In the genomic region with DNA sequence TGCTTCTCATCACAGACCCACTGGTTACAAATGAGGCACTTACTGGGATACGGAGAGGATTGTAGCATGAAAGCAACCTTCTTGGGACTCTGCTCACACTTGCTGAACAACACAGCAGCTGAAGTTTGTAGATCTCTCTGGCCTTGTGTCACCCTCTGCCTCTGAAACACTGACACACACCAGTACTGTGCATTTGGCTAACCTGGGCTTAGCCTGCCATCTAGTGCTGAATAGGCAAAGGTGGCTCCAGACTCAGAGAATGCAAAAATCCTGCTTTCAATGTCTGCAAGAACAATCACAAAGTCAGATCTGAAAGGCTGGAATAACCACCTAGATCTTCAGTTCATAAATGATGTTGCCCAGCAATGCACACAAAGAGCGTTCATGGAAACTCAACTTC, we compare ENCODE assay signal across 15 mouse cellular contexts. TPM values are rescaled to one million over a fixed set of nuclear protein-coding genes. Genes with fewer than 3 reads are reported as not detected.
A peak's percentile ranks its signal among the peaks of the same experiment; 100 is the strongest.
DNase-seq lines count a peak whose midpoint lies in the region; ATAC-seq lines count a peak whose summit lies in the region.
"Not testable (repeated sequence)": the region's sequence is repeated elsewhere in the genome, so short reads cannot be mapped to it uniquely, and the experiment has no call there.
"Had no signal": no experiment of that assay in that cellular context is flagged by ENCODE, and none has a peak within 500 bp of the region (broad histone marks: within the 10 kb centered on the region; RNA-seq: fewer than 3 reads in every experiment).

No protein-coding gene starts in this region.

- DNase-seq in Muller cell, postnatal 12 days (ENCODE audit: inconsistent ontology term): peak; percentile 11
- DNase-seq in frontal cortex, postnatal 10 days (ENCODE audit: low spot score in 2 of 2): peak; percentile 16 to 22
- peak; percentile 21 for DNase-seq in layer of hippocampus, adult 9-10 months (ENCODE audit: low spot score)
- peak; percentile 2 for DNase-seq in left cerebral cortex, postnatal 4 days
- peak; percentile 7 for DNase-seq in retina, embryonic 14.5 days (ENCODE audit: low spot score)

- H3K4me3 ChIP-seq in hindbrain, embryonic 16.5 days (ENCODE audit: low read length): not testable (repeated sequence)

- peak; percentile 74; the same call in 1 of the 2 replicates for ATAC-seq in common myeloid progenitor, adult 5-6 weeks (replicated peaks; ENCODE audit: low read depth, poor library complexity, severe bottlenecking)
- ATAC-seq in hindbrain, embryonic 16.5 days: peak; percentile 87

- not testable (repeated sequence) for H3K27ac ChIP-seq in hindbrain, embryonic 16.5 days (ENCODE audit: low read depth, low read length)

- not testable (repeated sequence) for H3K36me3 ChIP-seq in hindbrain, embryonic 16.5 days (ENCODE audit: control insufficient read depth, insufficient read depth, low read length)

- not testable (repeated sequence) for H3K4me2 ChIP-seq in hindbrain, embryonic 16.5 days (ENCODE audit: low read length)

- H3K4me1 ChIP-seq in hindbrain, embryonic 16.5 days (ENCODE audit: control insufficient read depth, insufficient read depth, low read depth, low read length): not testable (repeated sequence)

- not testable (repeated sequence) for H3K9me3 ChIP-seq in hindbrain, embryonic 16.5 days (ENCODE audit: control insufficient read depth, low read length)

- intact Hi-C loops in left cerebral cortex, postnatal 4 days (cut with DNase I): not testable (repeated sequence)

- not testable (repeated sequence) for H3K9ac ChIP-seq in hindbrain, embryonic 16.5 days (ENCODE audit: low read depth, low read length)

- H3K27me3 ChIP-seq in hindbrain, embryonic 16.5 days (replicated peaks; ENCODE audit: control insufficient read depth, insufficient read depth, low read length): not testable (repeated sequence)

- WGBS in hindbrain, embryonic 16.5 days: 93% methylated on average over 2 of the region's 2 CpGs

RNA-seq across cellular contexts. Expression of gene Olfr1381, which starts 6.6 kb away (rescaled TPM):
- total RNA-seq in common myeloid progenitor, adult 5-6 weeks (2017): not detected in 2 replicates
- not detected in 2 replicates for polyA plus RNA-seq in hindbrain, embryonic 16.5 days (2015; fragmentation: Nextera tagmentation; extraction: Ambion mirVana)
- total RNA-seq in left cerebral cortex, postnatal 4 days (2021): not detected
- total RNA-seq: ES-E14; gastrocnemius, postnatal 36 days had no signal
- polyA plus RNA-seq: embryonic facial prominence, embryonic 14.5 days; forebrain, embryonic 15.5 days; heart, embryonic 15.5 days; inflammation-experienced regulatory T-cells, adult 6 months; limb, embryonic 13.5 days; spleen, adult 2 months had no signal

RNA-seq across cellular contexts. Expression of gene Olfr1382, which starts 8.6 kb away (rescaled TPM):
- total RNA-seq in common myeloid progenitor, adult 5-6 weeks (2017): not detected in 2 replicates
- polyA plus RNA-seq in hindbrain, embryonic 16.5 days (2015; fragmentation: Nextera tagmentation; extraction: Ambion mirVana): not detected in 2 replicates
- total RNA-seq in left cerebral cortex, postnatal 4 days (2021): not detected
- total RNA-seq: ES-E14; gastrocnemius, postnatal 36 days had no signal
- polyA plus RNA-seq: embryonic facial prominence, embryonic 14.5 days; forebrain, embryonic 15.5 days; heart, embryonic 15.5 days; inflammation-experienced regulatory T-cells, adult 6 months; limb, embryonic 13.5 days; spleen, adult 2 months had no signal

RNA-seq across cellular contexts. Expression of gene Olfr1383, which starts 17.2 kb away (rescaled TPM):
- not detected in 2 replicates for total RNA-seq in common myeloid progenitor, adult 5-6 weeks (2017)
- not detected in 2 replicates for polyA plus RNA-seq in hindbrain, embryonic 16.5 days (2015; fragmentation: Nextera tagmentation; extraction: Ambion mirVana)
- total RNA-seq in left cerebral cortex, postnatal 4 days (2021): under 1 TPM in 1 of 2 experiments, not detected in 1; 0.56 TPM
- total RNA-seq: ES-E14 had no signal
- polyA plus RNA-seq: embryonic facial prominence, embryonic 14.5 days; forebrain, embryonic 15.5 days; heart, embryonic 15.5 days; inflammation-experienced regulatory T-cells, adult 6 months; limb, embryonic 13.5 days; spleen, adult 2 months had no signal

RNA-seq across cellular contexts. Expression of gene Olfr1380, which starts 20.0 kb away (rescaled TPM):
- total RNA-seq in common myeloid progenitor, adult 5-6 weeks (2017): not detected in 2 replicates
- not detected in 2 replicates for polyA plus RNA-seq in hindbrain, embryonic 16.5 days (2015; fragmentation: Nextera tagmentation; extraction: Ambion mirVana)
- total RNA-seq in left cerebral cortex, postnatal 4 days (2021): not detected
- total RNA-seq: ES-E14; gastrocnemius, postnatal 36 days had no signal
- polyA plus RNA-seq: embryonic facial prominence, embryonic 14.5 days; forebrain, embryonic 15.5 days; heart, embryonic 15.5 days; inflammation-experienced regulatory T-cells, adult 6 months; limb, embryonic 13.5 days; spleen, adult 2 months had no signal

RNA-seq across cellular contexts. Expression of gene Olfr1384, which starts 30.1 kb away (rescaled TPM):
- not detected in 2 replicates for total RNA-seq in common myeloid progenitor, adult 5-6 weeks (2017)
- not detected in 2 replicates for polyA plus RNA-seq in hindbrain, embryonic 16.5 days (2015; fragmentation: Nextera tagmentation; extraction: Ambion mirVana)
- total RNA-seq in left cerebral cortex, postnatal 4 days (2021): not detected
- total RNA-seq: ES-E14; gastrocnemius, postnatal 36 days had no signal
- polyA plus RNA-seq: forebrain, embryonic 15.5 days; heart, embryonic 15.5 days; inflammation-experienced regulatory T-cells, adult 6 months; limb, embryonic 13.5 days; spleen, adult 2 months had no signal
